Mouse (Mus musculus) C2C12 (cell line): Measurements from ENCODE around the gene BC107364.

Experiments used
- CEBPB ChIP-seq: IDR thresholded peaks from one replicate; pipeline ENCODE4 v1.6.1; 2011; ENCODE audit warnings: low read depth, mild to moderate bottlenecking, control low read depth, moderate library complexity
- CTCF ChIP-seq: IDR thresholded peaks from one replicate; pipeline ENCODE4 v1.5.1; 2011; ENCODE audit not compliant: control insufficient read depth, insufficient read depth, insufficient read length
- FOSL1 ChIP-seq: IDR thresholded peaks from one replicate; pipeline ENCODE4 v1.8.0; 2011; ENCODE audit warnings: mild to moderate bottlenecking, low read length; ENCODE audit not compliant: poor library complexity, insufficient read depth, severe bottlenecking
- MAX ChIP-seq: IDR thresholded peaks from one replicate; pipeline ENCODE4 v1.6.1; 2011; ENCODE audit warnings: mild to moderate bottlenecking, control low read depth
- USF1 ChIP-seq: IDR thresholded peaks from one replicate; pipeline ENCODE4 v1.6.1; 2011; ENCODE audit warnings: low read depth, mild to moderate bottlenecking, control low read depth, moderate library complexity

GRCm38 (mm10) chr3:96401832-96402501 lies 50.1 kb downstream of the BC107364 start:
- no peak for TF ChIP-seq CTCF
- TF ChIP-seq FOSL1 = no peak
- TF ChIP-seq CEBPB = no peak
- no peak for TF ChIP-seq USF1
- TF ChIP-seq MAX = no peak
